Mouse (Mus musculus) CH12.LX (cell line): ENCODE results near the gene Papss1. TPM values are rescaled to one million over a fixed set of nuclear protein-coding genes. Genes with fewer than 3 reads are reported as not detected.

Source experiments
- DNase-seq: peaks from one replicate; pipeline ENCODE4 v3.0.0-alpha.2; 2013; ENCODE audit errors: extremely low read depth
- H3K27ac ChIP-seq: 2 replicates; pipeline ENCODE4 v1.5.1; 2012; ENCODE audit warnings: low read depth, mild to moderate bottlenecking, control low read depth, moderate library complexity; ENCODE audit not compliant: insufficient read depth
- H3K27me3 ChIP-seq: replicated peaks from 2 replicates; pipeline ENCODE3; 2012; ENCODE audit warnings: inconsistent platforms
- H3K36me3 ChIP-seq, 2 experiments: replicated peaks in 1 of 2; 2 replicates each; pipeline versions ENCODE3 to v1.6.1; 2012; ENCODE audit warnings: inconsistent platforms in 1 of 2, low read length in 1 of 2, mild to moderate bottlenecking in 1 of 2, mixed read lengths in 1 of 2, moderate library complexity in 1 of 2; ENCODE audit not compliant: control insufficient read depth in 1 of 2, insufficient read depth in 1 of 2
- H3K4me1 ChIP-seq, 2 experiments: 2 replicates each; pipeline ENCODE4 v1.6.1; 2012; ENCODE audit warnings: inconsistent platforms in 1 of 2, moderate library complexity in 1 of 2; ENCODE audit not compliant: insufficient read depth in 2 of 2, control insufficient read depth in 1 of 2
- H3K4me2 ChIP-seq: 2 replicates; pipeline ENCODE4 v1.6.1; 2012; ENCODE audit warnings: low read depth, mild to moderate bottlenecking, control low read depth; ENCODE audit not compliant: poor library complexity, insufficient read depth, severe bottlenecking
- H3K4me3 ChIP-seq, 3 experiments: fragments of 150-350 bp in 1 of 3; sonication (generic) in 1 of 3; replicated peaks in 1 of 3; 2 replicates each; pipeline versions ENCODE3 to v1.5.1; 2011 to 2012; ENCODE audit warnings: low read depth in 2 of 3, low read length in 2 of 3, mild to moderate bottlenecking in 2 of 3, moderate library complexity in 2 of 3, control low read depth in 1 of 3, improper control_type of control experiment in 1 of 3, inconsistent platforms in 1 of 3, mixed read lengths in 1 of 3; ENCODE audit not compliant: poor library complexity in 1 of 3
- H3K79me2 ChIP-seq: replicated peaks from 2 replicates; pipeline ENCODE4 v1.6.1; 2012; ENCODE audit warnings: mild to moderate bottlenecking, moderate library complexity; ENCODE audit not compliant: control insufficient read depth, poor library complexity, insufficient read depth, severe bottlenecking; ENCODE audit errors: extremely low read depth
- H3K9ac ChIP-seq: 2 replicates; pipeline ENCODE4 v1.6.1; 2012; ENCODE audit warnings: low read depth, mild to moderate bottlenecking, control low read depth, moderate library complexity; ENCODE audit not compliant: insufficient read depth
- H3K9me3 ChIP-seq: replicated peaks from 2 replicates; pipeline ENCODE3; 2012; ENCODE audit warnings: low read length, inconsistent platforms, mixed read lengths
- CHD1 ChIP-seq: IDR thresholded peaks from 2 replicates; pipeline ENCODE4 v1.6.1; 2012; ENCODE audit warnings: low read depth, low read length, improper control_type of control experiment, inconsistent platforms
- GABPA ChIP-seq: IDR thresholded peaks from 2 replicates; pipeline ENCODE4 v1.6.1; 2012; ENCODE audit warnings: low read depth, low read length, improper control_type of control experiment, inconsistent platforms; ENCODE audit not compliant: insufficient replicate concordance
- HCFC1 ChIP-seq: IDR thresholded peaks from 2 replicates; pipeline ENCODE4 v1.6.1; 2012; ENCODE audit warnings: low read depth, mild to moderate bottlenecking, inconsistent platforms, low read length, improper control_type of control experiment
- NRF1 ChIP-seq: IDR thresholded peaks from 2 replicates; pipeline ENCODE4 v1.6.1; 2014; ENCODE audit warnings: low read depth, mild to moderate bottlenecking, inconsistent platforms, low read length, improper control_type of control experiment, moderate library complexity
- TCF12 ChIP-seq: IDR thresholded peaks from 2 replicates; pipeline ENCODE4 v1.6.1; 2014; ENCODE audit warnings: low read depth, mild to moderate bottlenecking, inconsistent platforms, low read length, improper control_type of control experiment
- USF1 ChIP-seq: IDR thresholded peaks from 2 replicates; pipeline ENCODE4 v1.6.1; 2014; ENCODE audit warnings: low read depth, mild to moderate bottlenecking, inconsistent platforms, low read length, improper control_type of control experiment
- USF2 ChIP-seq: conservative IDR thresholded peaks from 2 replicates; pipeline ENCODE4 v1.6.1; 2011; ENCODE audit warnings: low read depth, low read length, improper control_type of control experiment
- ZC3H11A ChIP-seq: IDR thresholded peaks from 2 replicates; pipeline ENCODE4 v1.6.1; 2012; ENCODE audit warnings: low read depth, mild to moderate bottlenecking, inconsistent platforms, low read length, improper control_type of control experiment
- ZMIZ1 ChIP-seq: IDR thresholded peaks from 2 replicates; pipeline ENCODE4 v1.6.1; 2012; ENCODE audit warnings: low read depth, mild to moderate bottlenecking, inconsistent platforms, low read length, improper control_type of control experiment
- ZNF384 ChIP-seq: IDR thresholded peaks from 2 replicates; pipeline ENCODE4 v1.6.1; 2012; ENCODE audit warnings: low read depth, low read length, improper control_type of control experiment, inconsistent platforms
- dilution Hi-C: fragments of 300-500 bp; cut with MboI; formaldehyde crosslinking; loops from 2 replicates; pipeline ENCODE4 v1.14.3; 2020; ENCODE audit warnings: low sequenced_read_pairs; ENCODE audit not compliant: extremely low pct_unique_long_range_greater_than_20kb, extremely low pct_ligation_motif_present
- in situ Hi-C: fragments of 300-500 bp; cut with MboI; formaldehyde crosslinking; loops from 3 replicates; pipeline ENCODE4 v1.14.3; 2019; ENCODE audit warnings: low sequenced_read_pairs, low pct_ligation_motif_present, low pct_unique_long_range_greater_than_20kb, mixed read lengths
- polyA plus RNA-seq: library from polyadenylated mRNA; unstranded; fragments of >175 nt; gene quantifications from 2 replicates; pipeline ENCODE4 v1.2.1, GENCODE M21; 2012; ENCODE audit warnings: low read depth; ENCODE audit not compliant: insufficient read length
- total RNA-seq, 2 experiments: library from RNA; depleted of rRNA; stranded (reverse); fragments of 300-350 nt in 1 of 2; fragments of >200 nt in 1 of 2; gene quantifications; 2 replicates each; pipeline ENCODE4 v1.2.3; 2012 to 2014

Gene Papss1
- total and polyA plus RNA-seq, 3 experiments = 13.0 to 27.1 (median 19.3) TPM

- Histone ChIP-seq H3K36me3 (no peaks in the 10 kb centered on the region), H3K27ac (no peak overlapping the region), H3K27me3 (no peaks in the 10 kb centered on the region), H3K9me3 (no peaks in the 10 kb centered on the region), H3K4me1 (peaks cover 7 to 37% of the 10 kb centered on the region in 2 experiments), H3K9ac (no peak overlapping the region), H3K79me2 (no peaks in the 10 kb centered on the region), H3K4me3 (no peak overlapping the region), H3K4me2 (no peak overlapping the region)
- no peak for DNase-seq
- no peak for TF ChIP-seq USF1
- peak; percentile 81 for TF ChIP-seq ZNF384
- TF ChIP-seq ZC3H11A = no peak
- dilution Hi-C loops (no loop called here), in situ Hi-C loops (no loop called here)
Measured at GRCm38 (mm10) chr3:131561591-131561990, 3.0 kb upstream of the Papss1 start.

- H3K27ac ChIP-seq = no peak overlapping the region
- in situ Hi-C loops = no loop called here
- no peak for TF ChIP-seq ZC3H11A
- no peak for TF ChIP-seq ZMIZ1
- no peak for TF ChIP-seq GABPA
- TF ChIP-seq, all 38 proteins: peak for 0
- Histone ChIP-seq H3K4me2 (peak overlapping the region; percentile 72), H3K4me1 (peaks cover 7 to 31% of the 10 kb centered on the region in 2 experiments), H3K79me2 (no peaks in the 10 kb centered on the region), H3K27me3 (no peaks in the 10 kb centered on the region), H3K9me3 (no peaks in the 10 kb centered on the region), H3K4me3 (peak overlapping the region; percentile 66 to 83 (median 77)), H3K9ac (peak overlapping the region; percentile 53), H3K36me3 (no peaks in the 10 kb centered on the region)
- no peak for DNase-seq
- dilution Hi-C loops = no loop called here
Measured at GRCm38 (mm10) chr3:131565257-131565610, 666 bp downstream of the Papss1 start.

GRCm38 (mm10) chr3:131566281-131566680 is 1.7 kb downstream of the Papss1 start:
- H3K27me3 ChIP-seq = no peaks in the 10 kb centered on the region
- no peak overlapping the region for H3K9ac ChIP-seq
- in situ Hi-C loops (no loop called here), dilution Hi-C loops (no loop called here)
- peaks cover 4 to 21% of the 10 kb centered on the region in 2 experiments for H3K4me1 ChIP-seq
- no peaks in the 10 kb centered on the region for H3K9me3 ChIP-seq
- no peaks in the 10 kb centered on the region for H3K79me2 ChIP-seq
- no peak for DNase-seq
- TF ChIP-seq HCFC1 (no peak), ZC3H11A (no peak), USF2 (no peak), ZNF384 (no peak), CHD1 (no peak), TCF12 (no peak), NRF1 (no peak)
- H3K27ac ChIP-seq = no peak overlapping the region
- no peak overlapping the region for H3K4me3 ChIP-seq
- no peaks in the 10 kb centered on the region for H3K36me3 ChIP-seq
- no peak overlapping the region for H3K4me2 ChIP-seq
